Mouse (Mus musculus) E14TG2a.4 (cell line): ENCODE measurements around the gene Rnft2.

Experiments used
- CTCF ChIP-seq: conservative IDR thresholded peaks from 2 replicates; pipeline ENCODE4 v1.5.1; 2014; ENCODE audit warnings: low read length
- POU5F1 ChIP-seq: IDR thresholded peaks from 2 replicates; pipeline ENCODE4 v1.6.1; 2014; ENCODE audit warnings: low read length, borderline replicate concordance

DNA sequence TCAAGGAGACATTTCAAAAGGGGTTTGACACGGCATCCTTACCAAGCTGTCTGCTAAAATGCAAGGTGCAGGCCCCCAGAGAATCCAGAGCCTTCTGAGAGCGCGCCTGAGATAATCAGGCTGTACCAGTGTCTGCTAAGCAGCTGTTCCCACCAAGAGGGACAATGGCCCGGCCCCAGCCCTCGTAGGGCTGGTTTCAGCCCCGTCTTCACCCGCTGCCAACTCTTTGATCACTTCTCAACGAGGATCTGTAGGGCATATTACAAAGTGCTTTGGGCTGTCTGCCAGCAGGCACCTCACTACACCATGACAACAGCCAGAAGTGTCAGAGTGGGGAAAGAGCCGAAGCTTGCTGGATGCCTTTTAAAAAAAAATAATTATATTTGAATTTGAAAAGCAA, 29.6 kb upstream of the Rnft2 start:
- TF ChIP-seq CTCF (no peak), POU5F1 (no peak)
